In the genomic region with DNA sequence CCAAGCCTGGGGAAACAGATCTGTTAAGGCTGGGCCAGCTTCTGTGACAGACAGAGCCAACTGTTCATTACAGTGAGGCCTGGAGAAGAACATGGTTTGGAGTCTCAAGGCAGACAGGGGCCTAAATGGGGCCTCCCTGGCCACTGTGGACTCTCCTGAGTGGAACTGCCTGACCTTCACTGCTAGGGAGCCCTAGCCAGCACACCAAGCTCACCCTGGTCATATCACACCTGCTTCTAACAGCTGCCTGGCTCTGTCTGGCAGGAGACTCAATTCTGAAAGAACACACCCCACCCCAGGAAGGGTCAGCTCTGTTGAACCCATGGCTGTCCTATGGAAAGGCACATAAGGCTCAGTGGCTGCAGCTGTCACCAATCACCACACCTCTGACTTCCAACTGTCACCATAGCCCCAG, we compare ENCODE assay signal across 12 mouse cellular contexts. TPM values are rescaled to one million over a fixed set of nuclear protein-coding genes. Genes with fewer than 3 reads are reported as not detected.
DNase-seq lines count a peak whose midpoint lies in the region; ATAC-seq lines count a peak whose summit lies in the region.
"Had no signal": no experiment of that assay in that cellular context is flagged by ENCODE, and none has a peak within 500 bp of the region (broad histone marks: within the 10 kb centered on the region; RNA-seq: fewer than 3 reads in every experiment).

No protein-coding gene starts in this region.

- no peaks in the 10 kb centered on the region for H3K9me3 ChIP-seq in hindbrain, embryonic 10.5 days
- H3K9me3 ChIP-seq in hindbrain, embryonic 14.5 days (ENCODE audit: control insufficient read depth, low read length): no peaks in the 10 kb centered on the region
- H3K9me3 ChIP-seq in embryonic facial prominence, embryonic 13.5 days: no peaks in the 10 kb centered on the region
- no peaks in the 10 kb centered on the region for H3K9me3 ChIP-seq in liver, embryonic 13.5 days (replicated peaks)
- H3K9me3 ChIP-seq: hindbrain, embryonic 15.5 days had no signal

- peak overlapping the region; percentile 30; the same call in 1 of the 2 replicates for H3K27ac ChIP-seq in hindbrain, embryonic 10.5 days
- no peak overlapping the region for H3K27ac ChIP-seq in hindbrain, embryonic 14.5 days
- H3K27ac ChIP-seq in embryonic facial prominence, embryonic 13.5 days: no peak overlapping the region
- peak overlapping the region; percentile 92 for H3K27ac ChIP-seq in liver, embryonic 13.5 days
- H3K27ac ChIP-seq: hindbrain, embryonic 15.5 days had no signal

- peaks cover 75% of the 10 kb centered on the region for H3K36me3 ChIP-seq in hindbrain, embryonic 10.5 days
- H3K36me3 ChIP-seq in hindbrain, embryonic 14.5 days (replicated peaks; ENCODE audit: control insufficient read depth, insufficient read depth): no peaks in the 10 kb centered on the region
- peaks cover 46% of the 10 kb centered on the region for H3K36me3 ChIP-seq in embryonic facial prominence, embryonic 13.5 days
- peaks cover 48% of the 10 kb centered on the region for H3K36me3 ChIP-seq in liver, embryonic 13.5 days
- H3K36me3 ChIP-seq: hindbrain, embryonic 15.5 days had no signal

- ATAC-seq in hindbrain, embryonic 14.5 days (ENCODE audit: low FRiP score): no peak
- no peak for ATAC-seq in embryonic facial prominence, embryonic 13.5 days (ENCODE audit: insufficient number of reproducible peaks, insufficient read depth, low FRiP score, low TSS enrichment, low read depth)
- ATAC-seq in liver, embryonic 13.5 days (ENCODE audit: low read depth): no peak

- no peaks in the 10 kb centered on the region for H3K27me3 ChIP-seq in hindbrain, embryonic 10.5 days (ENCODE audit: insufficient read depth, poor library complexity, severe bottlenecking)
- no peaks in the 10 kb centered on the region for H3K27me3 ChIP-seq in hindbrain, embryonic 14.5 days (ENCODE audit: control insufficient read depth, insufficient read depth, low read length)
- H3K27me3 ChIP-seq in embryonic facial prominence, embryonic 13.5 days: no peaks in the 10 kb centered on the region
- no peaks in the 10 kb centered on the region for H3K27me3 ChIP-seq in liver, embryonic 13.5 days
- H3K27me3 ChIP-seq: hindbrain, embryonic 15.5 days had no signal

- no peak overlapping the region for H3K9ac ChIP-seq in hindbrain, embryonic 14.5 days
- H3K9ac ChIP-seq in embryonic facial prominence, embryonic 13.5 days: peak overlapping the region; percentile 36; the same call in 1 of the 2 replicates
- peak overlapping the region; percentile 90 for H3K9ac ChIP-seq in liver, embryonic 13.5 days
- H3K9ac ChIP-seq: hindbrain, embryonic 15.5 days had no signal

- no peak overlapping the region for H3K4me2 ChIP-seq in hindbrain, embryonic 14.5 days (replicated peaks)
- no peak overlapping the region; the same call in 1 of the 2 replicates for H3K4me2 ChIP-seq in embryonic facial prominence, embryonic 13.5 days
- H3K4me2 ChIP-seq in liver, embryonic 13.5 days: peak overlapping the region; percentile 87
- H3K4me2 ChIP-seq: hindbrain, embryonic 15.5 days had no signal

- peaks cover 66% of the 10 kb centered on the region for H3K4me1 ChIP-seq in hindbrain, embryonic 10.5 days (replicated peaks)
- H3K4me1 ChIP-seq in hindbrain, embryonic 14.5 days (replicated peaks; ENCODE audit: control insufficient read depth, insufficient read depth, low read length): peaks cover 31% of the 10 kb centered on the region
- H3K4me1 ChIP-seq in embryonic facial prominence, embryonic 13.5 days: peaks cover 60% of the 10 kb centered on the region
- H3K4me1 ChIP-seq in liver, embryonic 13.5 days (replicated peaks): peaks cover 87% of the 10 kb centered on the region

- no peak overlapping the region for H3K4me3 ChIP-seq in hindbrain, embryonic 10.5 days
- no peak overlapping the region for H3K4me3 ChIP-seq in hindbrain, embryonic 14.5 days (replicated peaks; ENCODE audit: low read length)
- no peak overlapping the region for H3K4me3 ChIP-seq in embryonic facial prominence, embryonic 13.5 days
- 0 out of 2 replicates have a peak overlapping the region, but pooled peaks have one; percentile 11 for H3K4me3 ChIP-seq in liver, embryonic 13.5 days (replicated peaks)
- H3K4me3 ChIP-seq: hindbrain, embryonic 15.5 days had no signal

- DNase-seq in adrenal gland, adult 2 months: peak; percentile 9
- no peak for DNase-seq in adrenal gland, postnatal 10 days
- no peak for DNase-seq in hindbrain, embryonic 10.5 days (ENCODE audit: low spot score)
- DNase-seq in hindbrain, embryonic 14.5 days (ENCODE audit: low spot score): no peak
- no peak for DNase-seq in liver, embryonic 13.5 days
- no peak for DNase-seq in cerebellum, postnatal 14 days
- no peak for DNase-seq in urinary bladder, postnatal 36 days (ENCODE audit: low spot score in 2 of 2)
- DNase-seq: cerebellum, postnatal 10 days; layer of hippocampus, adult 9-11 months; right cerebral cortex, postnatal 25 days had no signal

RNA-seq across cellular contexts. Expression of a gene that starts 29.1 kb away (rescaled TPM):
- 10 to 100 TPM in 1 of 2 experiments, 1 to 10 TPM in 1; 6.2 to 17.2 TPM for total RNA-seq in adrenal gland, adult 2 months (2021)
- polyA plus RNA-seq in adrenal gland, adult 2 months (2012; rRNA removed): 46.0 and 60.2 TPM in 2 replicates
- 1 to 10 TPM; 4.8 to 5.7 TPM for total RNA-seq in adrenal gland, postnatal 10 days (2021)
- polyA plus RNA-seq in hindbrain, embryonic 10.5 days (2016; fragmentation: Nextera tagmentation; extraction: Ambion mirVana): 9.9 and 16.5 TPM in 2 replicates
- 43.8 and 45.9 TPM in 2 replicates for polyA plus RNA-seq in hindbrain, embryonic 14.5 days (2014; fragmentation: Nextera tagmentation; extraction: Ambion mirVana)
- 15.4 and 15.7 TPM in 2 replicates for polyA plus RNA-seq in embryonic facial prominence, embryonic 13.5 days (2015; fragmentation: Nextera tagmentation; extraction: Ambion mirVana)
- polyA plus RNA-seq in liver, embryonic 13.5 days (2015; fragmentation: Nextera tagmentation; extraction: Ambion mirVana): 0.48 and 0.60 TPM in 2 replicates

RNA-seq across cellular contexts. Expression of a gene that starts 36.3 kb away (rescaled TPM):
- total RNA-seq in adrenal gland, adult 2 months (2021): 10 to 100 TPM; 56.9 to 61.6 TPM
- 59.3 and 60.1 TPM in 2 replicates for polyA plus RNA-seq in adrenal gland, adult 2 months (2012; rRNA removed)
- total RNA-seq in adrenal gland, postnatal 10 days (2021): 10 to 100 TPM; 83.9 to 89.7 TPM
- polyA plus RNA-seq in hindbrain, embryonic 10.5 days (2016; fragmentation: Nextera tagmentation; extraction: Ambion mirVana): 145 and 149 TPM in 2 replicates
- polyA plus RNA-seq in hindbrain, embryonic 14.5 days (2014; fragmentation: Nextera tagmentation; extraction: Ambion mirVana): 132 and 134 TPM in 2 replicates
- 116 and 138 TPM in 2 replicates for polyA plus RNA-seq in embryonic facial prominence, embryonic 13.5 days (2015; fragmentation: Nextera tagmentation; extraction: Ambion mirVana)
- 25.0 and 37.2 TPM in 2 replicates for polyA plus RNA-seq in liver, embryonic 13.5 days (2015; fragmentation: Nextera tagmentation; extraction: Ambion mirVana)

RNA-seq across cellular contexts. Expression of a gene that starts 43.8 kb away (rescaled TPM):
- total RNA-seq in adrenal gland, adult 2 months (2021): 10 to 100 TPM; 30.5 TPM
- polyA plus RNA-seq in adrenal gland, adult 2 months (2012; rRNA removed): 50.0 and 52.5 TPM in 2 replicates
- total RNA-seq in adrenal gland, postnatal 10 days (2021): 10 to 100 TPM; 35.2 to 38.3 TPM
- polyA plus RNA-seq in hindbrain, embryonic 10.5 days (2016; fragmentation: Nextera tagmentation; extraction: Ambion mirVana): 63.2 and 76.8 TPM in 2 replicates
- polyA plus RNA-seq in hindbrain, embryonic 14.5 days (2014; fragmentation: Nextera tagmentation; extraction: Ambion mirVana): 39.1 and 42.1 TPM in 2 replicates
- polyA plus RNA-seq in embryonic facial prominence, embryonic 13.5 days (2015; fragmentation: Nextera tagmentation; extraction: Ambion mirVana): 57.4 and 57.9 TPM in 2 replicates
- 32.1 and 35.9 TPM in 2 replicates for polyA plus RNA-seq in liver, embryonic 13.5 days (2015; fragmentation: Nextera tagmentation; extraction: Ambion mirVana)

RNA-seq across cellular contexts. Expression of a gene that starts 44.3 kb away (rescaled TPM):
- total RNA-seq in adrenal gland, adult 2 months (2021): 10 to 100 TPM; 20.1 to 27.6 TPM
- 29.7 and 30.9 TPM in 2 replicates for polyA plus RNA-seq in adrenal gland, adult 2 months (2012; rRNA removed)
- total RNA-seq in adrenal gland, postnatal 10 days (2021): 10 to 100 TPM; 21.5 to 29.6 TPM
- polyA plus RNA-seq in hindbrain, embryonic 10.5 days (2016; fragmentation: Nextera tagmentation; extraction: Ambion mirVana): 13.6 and 16.9 TPM in 2 replicates
- 15.0 and 16.0 TPM in 2 replicates for polyA plus RNA-seq in hindbrain, embryonic 14.5 days (2014; fragmentation: Nextera tagmentation; extraction: Ambion mirVana)
- 5.2 and 5.4 TPM in 2 replicates for polyA plus RNA-seq in embryonic facial prominence, embryonic 13.5 days (2015; fragmentation: Nextera tagmentation; extraction: Ambion mirVana)
- 3.2 and 4.2 TPM in 2 replicates for polyA plus RNA-seq in liver, embryonic 13.5 days (2015; fragmentation: Nextera tagmentation; extraction: Ambion mirVana)

Comparison
In these comparisons a context has a peak if more than half of its experiments do, and no peak if none do; other contexts are left out.
1. H3K27ac ChIP-seq: peak in hindbrain, embryonic 10.5 days (single experiment) and liver, embryonic 13.5 days (single experiment); none in hindbrain, embryonic 14.5 days (single experiment) and embryonic facial prominence, embryonic 13.5 days (single experiment).